In genomic region chr1:182403076-182403475, GRCm38 (mm10) we compare ENCODE assay signal across 22 mouse cellular contexts. TPM values are rescaled to one million over a fixed set of nuclear protein-coding genes. Genes with fewer than 3 reads are reported as not detected.
A peak's percentile ranks its signal among the peaks of the same experiment; 100 is the strongest.
DNase-seq lines count a peak whose midpoint lies in the region; ATAC-seq and TF ChIP-seq lines count a peak whose summit lies in the region.
"Had no signal": no experiment of that assay in that cellular context is flagged by ENCODE, and none has a peak within 500 bp of the region (broad histone marks: within the 10 kb centered on the region; RNA-seq: fewer than 3 reads in every experiment).

No protein-coding gene starts in this region.

- no peaks in the 10 kb centered on the region for H3K27me3 ChIP-seq in heart, embryonic 12.5 days (replicated peaks)
- H3K27me3 ChIP-seq in kidney, postnatal 0 days (ENCODE audit: insufficient read depth, low read length), result no peaks in the 10 kb centered on the region
- no peaks in the 10 kb centered on the region for H3K27me3 ChIP-seq in intestine, embryonic 15.5 days (replicated peaks)
- H3K27me3 ChIP-seq: midbrain, embryonic 12.5 days; neural tube, embryonic 15.5 days had no signal

- DNase-seq in heart, postnatal 10 days, result no peak
- peak; percentile 39 for DNase-seq in kidney, postnatal 0 days (ENCODE audit: low spot score)
- DNase-seq in kidney, postnatal 25 days, result no peak
- DNase-seq: adrenal gland, postnatal 10 days; B cell, adult 2 months; cerebellum, adult 11-12 months; cerebellum, postnatal 25 days; kidney, adult 18-20 months; liver, embryonic 13.5 days; retina, postnatal 1 day; thymus, adult 18-20 months had no signal

- intact Hi-C loops in heart, postnatal 10 days (cut with DNase I), result no loop called here

- no peak overlapping the region for H3K9ac ChIP-seq in heart, embryonic 12.5 days
- no peak overlapping the region for H3K9ac ChIP-seq in kidney, postnatal 0 days (ENCODE audit: low read depth, low read length)
- no peak overlapping the region for H3K9ac ChIP-seq in intestine, embryonic 15.5 days
- H3K9ac ChIP-seq: hindbrain, embryonic 14.5 days; liver, embryonic 13.5 days; midbrain, embryonic 12.5 days; neural tube, embryonic 15.5 days had no signal

- no peaks in the 10 kb centered on the region for H3K36me3 ChIP-seq in heart, embryonic 12.5 days
- H3K36me3 ChIP-seq in kidney, postnatal 0 days (ENCODE audit: insufficient read depth, low read length), result no peaks in the 10 kb centered on the region
- H3K36me3 ChIP-seq in intestine, embryonic 15.5 days, result no peaks in the 10 kb centered on the region
- H3K36me3 ChIP-seq: liver, embryonic 13.5 days; midbrain, embryonic 12.5 days; neural tube, embryonic 15.5 days had no signal

- WGBS in heart, embryonic 12.5 days, result 40% methylated on average over 13 of the region's 13 CpGs
- 42% methylated on average over 13 of the region's 13 CpGs for WGBS in kidney, postnatal 0 days
- WGBS in intestine, embryonic 15.5 days, result 35% methylated on average over 13 of the region's 13 CpGs
- WGBS in olfactory bulb, adult 2 months, result 38% methylated on average over 13 of the region's 13 CpGs

- ATAC-seq in heart, embryonic 12.5 days (ENCODE audit: insufficient number of reproducible peaks, low FRiP score), result no peak
- ATAC-seq in kidney, postnatal 0 days (replicated peaks; ENCODE audit: low FRiP score, low read depth), result no peak
- ATAC-seq in intestine, embryonic 15.5 days, result peak; percentile 52; the same call in 1 of the 2 replicates
- no peak for ATAC-seq in frontal cortex, adult (ENCODE audit: low TSS enrichment)
- ATAC-seq: forebrain, embryonic 14.5 days had no signal

- TF ChIP-seq POLR2A in olfactory bulb, adult 2 months (IDR thresholded peaks at IDR 0.05; ENCODE audit: insufficient read depth, low read depth, low read length), result no peak

- H3K4me1 ChIP-seq in heart, embryonic 12.5 days (replicated peaks), result peaks cover 20% of the 10 kb centered on the region
- H3K4me1 ChIP-seq in kidney, postnatal 0 days (replicated peaks; ENCODE audit: insufficient read depth, low read length), result no peaks in the 10 kb centered on the region; the same call in 1 of the 2 replicates
- peaks cover 15% of the 10 kb centered on the region for H3K4me1 ChIP-seq in intestine, embryonic 15.5 days (replicated peaks)
- H3K4me1 ChIP-seq in olfactory bulb, adult 2 months (ENCODE audit: control insufficient read depth, insufficient read depth, low read length), result peaks cover 6% of the 10 kb centered on the region

- TF ChIP-seq CTCF in kidney, postnatal 0 days (IDR thresholded peaks at IDR 0.05; ENCODE audit: low read depth), result no peak
- TF ChIP-seq CTCF in olfactory bulb, adult 2 months (IDR thresholded peaks at IDR 0.05; ENCODE audit: insufficient read depth, low read depth, low read length), result no peak

- no peak overlapping the region for H3K4me3 ChIP-seq in heart, embryonic 12.5 days
- H3K4me3 ChIP-seq in kidney, postnatal 0 days (replicated peaks; ENCODE audit: low read depth, low read length), result no peak overlapping the region
- H3K4me3 ChIP-seq in intestine, embryonic 15.5 days (replicated peaks), result no peak overlapping the region
- H3K4me3 ChIP-seq in olfactory bulb, adult 2 months (ENCODE audit: insufficient read depth, low read depth, low read length), result no peak overlapping the region
- H3K4me3 ChIP-seq: erythroblast, embryonic 14.5 days; layer of hippocampus, adult 2 months; liver, embryonic 13.5 days; midbrain, embryonic 12.5 days; neural tube, embryonic 15.5 days had no signal

- no peaks in the 10 kb centered on the region for H3K9me3 ChIP-seq in heart, embryonic 12.5 days (replicated peaks)
- no peaks in the 10 kb centered on the region for H3K9me3 ChIP-seq in kidney, postnatal 0 days (replicated peaks; ENCODE audit: low read length)
- H3K9me3 ChIP-seq in intestine, embryonic 15.5 days, result no peaks in the 10 kb centered on the region
- H3K9me3 ChIP-seq: liver, embryonic 13.5 days; midbrain, embryonic 12.5 days; neural tube, embryonic 15.5 days had no signal

- H3K27ac ChIP-seq in heart, embryonic 12.5 days (ENCODE audit: poor library complexity, severe bottlenecking), result no peak overlapping the region
- no peak overlapping the region for H3K27ac ChIP-seq in kidney, postnatal 0 days
- no peak overlapping the region for H3K27ac ChIP-seq in intestine, embryonic 15.5 days
- H3K27ac ChIP-seq in olfactory bulb, adult 2 months (ENCODE audit: insufficient read depth, low read depth, low read length), result peak overlapping the region; percentile 43; the same call in 1 of the 2 replicates
- H3K27ac ChIP-seq: hindbrain, embryonic 14.5 days; layer of hippocampus, adult 2 months; liver, embryonic 13.5 days; macrophage; midbrain, embryonic 12.5 days; neural tube, embryonic 15.5 days had no signal

- 0 out of 2 replicates have a peak overlapping the region, but pooled peaks have one; percentile 7 for H3K4me2 ChIP-seq in heart, embryonic 12.5 days
- no peak overlapping the region for H3K4me2 ChIP-seq in kidney, postnatal 0 days (ENCODE audit: low read length)
- H3K4me2 ChIP-seq in intestine, embryonic 15.5 days (replicated peaks), result 0 out of 2 replicates have a peak overlapping the region, but pooled peaks have one; percentile 9
- H3K4me2 ChIP-seq: hindbrain, embryonic 14.5 days; liver, embryonic 13.5 days; midbrain, embryonic 12.5 days; neural tube, embryonic 15.5 days had no signal

RNA-seq across cellular contexts. Expression of gene Trp53bp2, which starts 5.9 kb away (rescaled TPM):
- polyA plus RNA-seq in heart, embryonic 12.5 days (2016; fragmentation: Nextera tagmentation; extraction: Ambion mirVana), result 18.9 and 19.8 TPM in 2 replicates
- 10 to 100 TPM; 17.2 to 20.3 TPM for total RNA-seq in heart, postnatal 10 days (2021)
- polyA plus RNA-seq in kidney, postnatal 0 days (2015; fragmentation: Nextera tagmentation; extraction: Ambion mirVana), result 26.1 and 26.7 TPM in 2 replicates
- polyA plus RNA-seq in intestine, embryonic 15.5 days (2015; fragmentation: Nextera tagmentation; extraction: Ambion mirVana), result 20.3 and 22.6 TPM in 2 replicates
- not detected in 2 replicates for polyA plus RNA-seq in olfactory bulb, adult 2 months (2012; ENCODE audit: insufficient read depth, insufficient read length, low replicate concordance, missing spikeins)
